Mouse (Mus musculus): ENCODE measurements around the gene Syt16. TPM values are rescaled to one million over a fixed set of nuclear protein-coding genes. Genes with fewer than 3 reads are reported as not detected.

The Syt16 gene
- total and polyA plus RNA-seq, 2 experiments from 2014 or later: 67.6 to 90.9 TPM

DNA sequence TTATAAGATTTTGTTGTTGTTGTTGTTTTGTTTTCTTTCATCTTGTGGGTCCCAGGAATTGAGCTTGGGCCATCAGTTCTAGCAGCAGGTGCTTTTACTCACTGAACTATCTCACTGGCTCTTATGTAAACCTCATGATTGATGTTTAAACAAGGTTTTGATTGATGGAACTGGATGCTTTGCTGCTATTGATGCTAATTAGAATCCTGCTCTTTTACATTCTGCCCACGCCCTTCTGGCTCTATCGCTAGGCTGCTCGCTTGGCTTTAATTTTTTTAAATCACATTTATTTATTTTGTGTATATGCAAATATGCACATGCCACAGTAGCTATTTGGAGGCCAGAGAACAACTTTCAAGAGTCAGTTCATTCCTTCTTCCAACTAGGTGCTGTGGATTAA lies 39.8 kb upstream of the Syt16 start:
- no peak for ATAC-seq
- TF ChIP-seq CTCF (IDR thresholded peaks at IDR 0.05; ENCODE audit: low read depth): no peak
- DNase-seq (ENCODE audit: low spot score): no peak
- H3K4me3 ChIP-seq (ENCODE audit: low read length): no peak overlapping the region
- H3K27me3 ChIP-seq (ENCODE audit: insufficient read depth, low read length): no peaks in the 10 kb centered on the region
- H3K9ac ChIP-seq (replicated peaks; ENCODE audit: low read length): no peak overlapping the region
- no peaks in the 10 kb centered on the region for H3K36me3 ChIP-seq (ENCODE audit: insufficient read depth, low read length)
- no peak overlapping the region for H3K27ac ChIP-seq
- H3K4me2 ChIP-seq (ENCODE audit: low read depth, low read length): no peak overlapping the region
- H3K9me3 ChIP-seq (ENCODE audit: low read length): no peaks in the 10 kb centered on the region
- H3K4me1 ChIP-seq (ENCODE audit: insufficient read depth, low read length): no peaks in the 10 kb centered on the region
- 81% methylated on average over 3 of the region's 3 CpGs for WGBS

DNA sequence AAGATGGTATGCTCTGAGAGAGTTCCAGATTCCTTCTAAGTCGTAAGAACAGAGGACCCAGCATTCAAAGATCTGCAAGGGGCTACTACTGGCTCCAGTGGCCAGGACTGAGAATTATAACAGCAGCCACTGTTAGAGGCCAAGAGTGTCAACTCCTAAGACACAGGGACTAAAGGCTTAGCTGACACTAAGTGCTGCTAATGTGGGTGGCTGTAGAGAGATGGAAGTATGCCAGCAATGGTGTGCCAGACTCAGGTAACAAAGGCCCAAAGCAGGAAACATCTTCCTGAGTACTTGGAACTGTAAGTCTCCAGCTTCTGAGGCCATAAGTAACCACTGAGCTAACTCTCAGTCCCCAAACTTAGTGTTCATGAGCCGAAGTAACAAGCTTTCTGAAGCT lies 38.6 kb upstream of the Syt16 start:
- Histone ChIP-seq H3K4me3 (ENCODE audit: low read length) (no peak overlapping the region), H3K36me3 (ENCODE audit: insufficient read depth, low read length) (no peaks in the 10 kb centered on the region), H3K27me3 (ENCODE audit: insufficient read depth, low read length) (no peaks in the 10 kb centered on the region), H3K4me1 (ENCODE audit: insufficient read depth, low read length) (no peaks in the 10 kb centered on the region), H3K9me3 (ENCODE audit: low read length) (no peaks in the 10 kb centered on the region), H3K27ac (no peak overlapping the region), H3K9ac (replicated peaks; ENCODE audit: low read length) (no peak overlapping the region), H3K4me2 (ENCODE audit: low read depth, low read length) (no peak overlapping the region)
- DNase-seq (ENCODE audit: low spot score): no peak
- WGBS: 82% methylated on average over 2 of the region's 2 CpGs
- TF ChIP-seq CTCF (IDR thresholded peaks at IDR 0.05; ENCODE audit: low read depth): no peak
- no peak for ATAC-seq

DNA sequence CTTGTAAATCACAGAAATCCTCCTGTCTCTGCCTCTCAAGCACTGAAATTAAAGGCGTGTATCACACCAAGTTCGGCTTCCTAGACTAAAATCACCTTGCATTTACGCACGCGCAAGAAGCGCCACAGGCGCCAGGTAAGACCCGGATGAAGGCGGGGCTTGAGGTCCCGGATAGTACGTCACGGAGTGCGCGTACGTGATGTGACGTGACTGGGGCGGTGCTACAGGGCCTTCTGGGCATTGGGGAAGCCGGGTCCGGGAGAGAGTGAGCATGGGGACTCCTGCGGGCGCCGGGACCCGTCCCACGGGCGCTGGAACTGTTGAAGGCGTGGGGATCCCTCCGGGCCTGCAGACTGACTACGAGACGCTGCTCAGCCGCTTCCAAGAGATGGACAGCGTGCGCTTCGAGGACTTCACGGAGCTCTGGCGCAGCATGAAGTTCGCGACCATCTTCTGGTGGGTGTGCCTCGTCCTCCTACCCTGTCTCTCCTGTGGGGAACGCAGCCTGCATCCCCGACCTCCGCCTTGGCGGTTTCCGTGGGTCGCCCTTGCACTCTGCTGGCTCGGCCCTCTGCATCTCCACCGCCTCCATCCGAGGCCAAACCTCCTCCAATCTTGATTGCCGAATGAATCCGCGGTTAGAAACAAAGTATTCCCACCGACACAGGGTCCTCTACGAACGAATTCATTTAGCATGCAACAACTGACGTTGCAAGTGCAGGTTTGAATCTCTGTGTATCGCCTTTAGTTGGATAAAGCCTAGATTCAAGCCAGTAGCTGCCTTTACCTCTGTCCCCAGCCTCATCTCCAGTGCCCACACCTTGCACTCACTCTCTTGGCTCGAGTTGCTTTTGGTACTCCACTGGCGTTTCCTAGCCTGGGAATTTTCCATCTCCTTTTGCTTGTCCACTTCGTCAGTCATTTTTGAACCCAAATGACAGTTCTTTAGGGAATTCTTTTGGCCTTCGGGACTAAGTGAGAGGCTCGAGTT lies 32.9 kb upstream of the Syt16 start, which contains the start of gene Snapc1:
Gene Snapc1 (plus strand): TSS at position 191 of the 991 bp plus-strand sequence.
- H3K9ac ChIP-seq (replicated peaks; ENCODE audit: low read length): peak within 1 kb of the TSS; percentile 70
- H3K9me3 ChIP-seq (ENCODE audit: low read length): no peaks in the 10 kb centered on the region
- H3K27ac ChIP-seq: peak within 1 kb of the TSS; percentile 79
- DNase-seq (ENCODE audit: low spot score) (peak; percentile 99), ATAC-seq (peak; percentile 100)
- peak within 1 kb of the TSS; percentile 73 for H3K4me2 ChIP-seq (ENCODE audit: low read depth, low read length)
- under 1% methylated on average over 60 of the region's 60 CpGs for WGBS
- H3K4me3 ChIP-seq (ENCODE audit: low read length): peak within 1 kb of the TSS; percentile 66
- no peak for TF ChIP-seq CTCF (IDR thresholded peaks at IDR 0.05; ENCODE audit: low read depth)
- H3K4me1 ChIP-seq (ENCODE audit: insufficient read depth, low read length): peaks cover 10% of the 10 kb centered on the region; the same call in 1 of the 2 replicates
- H3K36me3 ChIP-seq (ENCODE audit: insufficient read depth, low read length): peaks cover 12% of the 10 kb centered on the region; the same call in 1 of the 2 replicates
- H3K27me3 ChIP-seq (ENCODE audit: insufficient read depth, low read length): no peaks in the 10 kb centered on the region

GRCm38 (mm10) chr12:73969142-73969541 lies 28.3 kb upstream of the Syt16 start:
- Histone ChIP-seq H3K9ac (replicated peaks; ENCODE audit: low read length) (no peak overlapping the region), H3K27ac (no peak overlapping the region), H3K4me3 (ENCODE audit: low read length) (no peak overlapping the region), H3K9me3 (ENCODE audit: low read length) (no peaks in the 10 kb centered on the region), H3K36me3 (ENCODE audit: insufficient read depth, low read length) (peaks cover 38% of the 10 kb centered on the region), H3K4me2 (ENCODE audit: low read depth, low read length) (no peak overlapping the region), H3K27me3 (ENCODE audit: insufficient read depth, low read length) (no peaks in the 10 kb centered on the region), H3K4me1 (ENCODE audit: insufficient read depth, low read length) (peaks cover 10% of the 10 kb centered on the region; the same call in 1 of the 2 replicates)
- DNase-seq (ENCODE audit: low spot score) (no peak), ATAC-seq (no peak)
- no peak for TF ChIP-seq CTCF (IDR thresholded peaks at IDR 0.05; ENCODE audit: low read depth)
- WGBS: 95% methylated on average over 8 of the region's 8 CpGs

DNA sequence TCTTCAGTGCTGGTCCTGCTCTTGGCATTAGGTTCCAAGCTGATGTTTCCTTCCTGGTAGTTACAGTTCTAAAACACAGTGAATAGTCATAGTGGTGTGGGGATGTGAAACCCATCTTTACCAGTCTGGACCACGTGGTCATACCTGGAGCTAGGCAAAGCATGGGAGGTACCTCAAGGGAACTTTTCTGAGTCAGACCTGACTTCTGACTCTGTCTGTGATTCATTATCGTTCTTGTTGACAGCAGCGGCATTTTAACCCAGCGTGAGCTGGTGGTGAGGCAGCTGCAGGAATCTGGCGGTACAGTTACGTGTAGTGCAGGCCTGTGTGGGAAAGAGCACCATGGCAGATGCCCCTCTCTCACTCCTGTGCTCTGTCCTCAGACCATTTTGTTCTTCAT lies 22.9 kb upstream of the Syt16 start:
- no peak overlapping the region for H3K4me3 ChIP-seq (ENCODE audit: low read length)
- DNase-seq (ENCODE audit: low spot score) (no peak), ATAC-seq (no peak)
- H3K36me3 ChIP-seq (ENCODE audit: insufficient read depth, low read length): peaks cover 69% of the 10 kb centered on the region
- no peak overlapping the region for H3K4me2 ChIP-seq (ENCODE audit: low read depth, low read length)
- H3K27me3 ChIP-seq (ENCODE audit: insufficient read depth, low read length): no peaks in the 10 kb centered on the region
- 93% methylated on average over 6 of the region's 6 CpGs for WGBS
- H3K9ac ChIP-seq (replicated peaks; ENCODE audit: low read length): no peak overlapping the region
- no peaks in the 10 kb centered on the region for H3K4me1 ChIP-seq (ENCODE audit: insufficient read depth, low read length)
- H3K9me3 ChIP-seq (ENCODE audit: low read length): no peaks in the 10 kb centered on the region
- no peak overlapping the region for H3K27ac ChIP-seq
- TF ChIP-seq CTCF (IDR thresholded peaks at IDR 0.05; ENCODE audit: low read depth): no peak

DNA sequence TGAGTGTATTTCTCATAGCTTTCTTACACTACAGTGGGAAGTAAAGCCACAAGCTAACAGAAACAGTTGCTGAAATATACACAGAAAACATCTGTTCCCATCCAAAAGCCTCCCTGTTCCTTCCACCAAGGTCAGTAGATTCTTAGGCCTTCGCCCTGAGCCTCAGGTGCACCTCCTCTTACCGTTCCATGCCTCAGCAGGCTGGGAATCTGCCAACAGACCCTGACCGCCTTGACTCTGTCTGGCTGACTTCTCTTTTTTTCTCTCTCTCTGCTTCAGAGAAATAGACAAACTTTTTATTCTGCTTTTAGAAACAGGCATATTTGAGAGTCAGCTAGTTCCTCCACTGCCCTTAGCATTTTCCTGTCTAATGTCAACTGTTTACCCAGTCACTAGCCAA lies 19.3 kb upstream of the Syt16 start:
- peaks cover 57% of the 10 kb centered on the region for H3K36me3 ChIP-seq (ENCODE audit: insufficient read depth, low read length)
- no peak overlapping the region for H3K4me2 ChIP-seq (ENCODE audit: low read depth, low read length)
- ATAC-seq: no peak
- H3K9ac ChIP-seq (replicated peaks; ENCODE audit: low read length): no peak overlapping the region
- H3K27ac ChIP-seq: no peak overlapping the region
- no peaks in the 10 kb centered on the region for H3K27me3 ChIP-seq (ENCODE audit: insufficient read depth, low read length)
- no peaks in the 10 kb centered on the region for H3K9me3 ChIP-seq (ENCODE audit: low read length)
- WGBS: 83% methylated on average over 3 of the region's 3 CpGs
- DNase-seq (ENCODE audit: low spot score): no peak
- no peak overlapping the region for H3K4me3 ChIP-seq (ENCODE audit: low read length)
- TF ChIP-seq CTCF (IDR thresholded peaks at IDR 0.05; ENCODE audit: low read depth): no peak
- 0 out of 2 replicates have a peak, but pooled peaks cover 3% of the 10 kb centered on the region for H3K4me1 ChIP-seq (ENCODE audit: insufficient read depth, low read length)

DNA sequence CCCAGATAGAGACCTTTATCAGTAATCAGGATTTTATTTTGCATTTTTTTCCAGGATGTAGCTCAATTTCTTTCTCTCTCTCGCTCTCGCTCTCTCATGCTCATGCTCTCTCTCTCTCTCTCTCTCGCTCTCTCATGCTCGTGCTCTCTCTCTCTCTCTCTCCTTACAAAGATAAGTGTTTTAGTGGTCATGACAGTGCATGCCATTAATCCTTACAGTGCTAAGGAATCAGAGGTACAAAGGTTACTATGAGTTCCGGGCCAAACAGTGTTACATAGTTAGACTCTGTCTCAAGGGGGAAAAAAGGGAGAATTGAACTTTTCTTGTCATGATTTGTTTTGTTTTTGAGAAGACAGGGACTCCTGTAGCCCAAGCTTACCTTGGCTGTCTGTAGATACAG lies 17.8 kb upstream of the Syt16 start:
- Histone ChIP-seq H3K9ac (replicated peaks; ENCODE audit: low read length) (no peak overlapping the region), H3K27ac (no peak overlapping the region), H3K27me3 (ENCODE audit: insufficient read depth, low read length) (no peaks in the 10 kb centered on the region), H3K4me2 (ENCODE audit: low read depth, low read length) (no peak overlapping the region), H3K9me3 (ENCODE audit: low read length) (no peaks in the 10 kb centered on the region), H3K4me3 (ENCODE audit: low read length) (no peak overlapping the region), H3K36me3 (ENCODE audit: insufficient read depth, low read length) (peaks cover 61% of the 10 kb centered on the region), H3K4me1 (ENCODE audit: insufficient read depth, low read length) (0 out of 2 replicates have a peak, but pooled peaks cover 3% of the 10 kb centered on the region)
- WGBS: 98% methylated on average over 5 of the region's 5 CpGs
- TF ChIP-seq CTCF (IDR thresholded peaks at IDR 0.05; ENCODE audit: low read depth): no peak
- DNase-seq (ENCODE audit: low spot score) (no peak), ATAC-seq (no peak)

All from hindbrain, postnatal 0 days (tissue).